Mouse (Mus musculus) hindbrain, postnatal 0 days (tissue): ENCODE results near the gene Cdh13. TPM values are rescaled to one million over a fixed set of nuclear protein-coding genes. Genes with fewer than 3 reads are reported as not detected.

Source experiments
- ATAC-seq: fragments of 200-750 bp; cut with Nextera tagmentation; 2 replicates; pipeline ENCODE4 v1.8.0; 2017; ENCODE audit warnings: mild to moderate bottlenecking, moderate TSS enrichment, moderate library complexity
- DNase-seq: peaks from one replicate; pipeline ENCODE4 v3.0.0-alpha.2; 2015; ENCODE audit warnings: low spot score
- H3K27ac ChIP-seq: fragments of 300-500 bp; sonication (generic); 2 replicates; pipeline ENCODE4 v1.5.1; 2014; ENCODE audit warnings: mild to moderate bottlenecking
- H3K27me3 ChIP-seq: fragments of 300-500 bp; sonication (generic); 2 replicates; pipeline ENCODE4 v1.6.1; 2014; ENCODE audit warnings: low read length, mixed read lengths; ENCODE audit not compliant: insufficient read depth
- H3K36me3 ChIP-seq: fragments of 300-500 bp; sonication (generic); 2 replicates; pipeline ENCODE4 v1.6.1; 2014; ENCODE audit warnings: low read length, mixed read lengths; ENCODE audit not compliant: insufficient read depth
- H3K4me1 ChIP-seq: fragments of 300-500 bp; sonication (generic); 2 replicates; pipeline ENCODE4 v1.6.1; 2014; ENCODE audit warnings: antibody characterized with exemption, low read length, mixed read lengths; ENCODE audit not compliant: insufficient read depth
- H3K4me2 ChIP-seq: fragments of 300-500 bp; sonication (generic); 2 replicates; pipeline ENCODE4 v1.6.1; 2014; ENCODE audit warnings: low read depth, mild to moderate bottlenecking, low read length, moderate library complexity, mixed read lengths
- H3K4me3 ChIP-seq: fragments of 300-500 bp; sonication (generic); 2 replicates; pipeline ENCODE4 v1.5.1; 2014; ENCODE audit warnings: low read length
- H3K9ac ChIP-seq: fragments of 300-500 bp; sonication (generic); replicated peaks from 2 replicates; pipeline ENCODE4 v1.6.1; 2014; ENCODE audit warnings: mild to moderate bottlenecking, low read length, moderate library complexity, mixed read lengths
- H3K9me3 ChIP-seq: fragments of 300-500 bp; sonication (generic); 2 replicates; pipeline ENCODE4 v1.6.1; 2016; ENCODE audit warnings: low read length, mixed read lengths
- CTCF ChIP-seq: IDR thresholded peaks from 2 replicates; pipeline ENCODE4 v1.5.1; 2016; ENCODE audit warnings: antibody characterized with exemption, control low read depth, low read depth
- WGBS: fragments of 180-500 bp; shearing (Covaris S2); extraction: QIAGEN DNeasy Blood & Tissue Kit; methylation state at CpG from one replicate; pipeline ENCODE4 v1.1.7; 2014; 5-methylcytosine and 5-hydroxymethylcytosine counted together
- polyA plus RNA-seq: library from polyadenylated mRNA; unstranded; fragments of >200 nt; fragmentation: Nextera tagmentation; extraction: Ambion mirVana; gene quantifications from 2 replicates; pipeline ENCODE4 v1.2.1, GENCODE M21; 2015
- total RNA-seq: library from RNA; depleted of rRNA; stranded (reverse); fragments of >200 nt; gene quantifications from 2 replicates; pipeline ENCODE4 v1.2.3, GENCODE M21; 2014

Gene Cdh13
- total and polyA plus RNA-seq, 2 experiments from 2014 or later: 137 to 141 TPM

- H3K4me1 ChIP-seq: no peaks in the 10 kb centered on the region
- H3K4me3 ChIP-seq: no peak overlapping the region
- no peak overlapping the region for H3K27ac ChIP-seq
- DNase-seq (no peak), ATAC-seq (no peak)
- H3K4me2 ChIP-seq: no peak overlapping the region
- no peak for TF ChIP-seq CTCF
- no peak overlapping the region for H3K9ac ChIP-seq
- no peaks in the 10 kb centered on the region for H3K27me3 ChIP-seq
- 70% methylated on average over 4 of the region's 4 CpGs for WGBS
- H3K36me3 ChIP-seq: no peaks in the 10 kb centered on the region
- H3K9me3 ChIP-seq: peaks cover 3% of the 10 kb centered on the region; the same call in 1 of the 2 replicates
Measured at GRCm38 (mm10) chr8:119339546-119339945, 1056.0 kb downstream of the Cdh13 start.

GRCm38 (mm10) chr8:119343606-119344005 is 1060.1 kb downstream of the Cdh13 start:
- no peak for TF ChIP-seq CTCF
- Histone ChIP-seq H3K4me2 (peak overlapping the region; percentile 75), H3K27me3 (no peaks in the 10 kb centered on the region), H3K27ac (peak overlapping the region; percentile 72), H3K4me3 (peak overlapping the region; percentile 82), H3K4me1 (peaks cover 5% of the 10 kb centered on the region), H3K9me3 (no peaks in the 10 kb centered on the region), H3K36me3 (peaks cover 15% of the 10 kb centered on the region; the same call in 1 of the 2 replicates), H3K9ac (no peak overlapping the region)
- 93% methylated on average over 3 of the region's 3 CpGs for WGBS
- ATAC-seq: 0 out of 2 replicates have a peak, but pooled peaks have one; percentile 5
- no peak for DNase-seq

- Histone ChIP-seq H3K4me2 (peak within 1 kb of the TSS; percentile 75), H3K27me3 (no peaks in the 10 kb centered on the region), H3K4me1 (peaks cover 5% of the 10 kb centered on the region), H3K9me3 (no peaks in the 10 kb centered on the region), H3K9ac (peak within 1 kb of the TSS; percentile 85), H3K27ac (peak within 1 kb of the TSS; percentile 72), H3K36me3 (peaks cover 22% of the 10 kb centered on the region), H3K4me3 (peak within 1 kb of the TSS; percentile 82)
- TF ChIP-seq CTCF: no peak
- 2% methylated on average over 52 of the region's 52 CpGs for WGBS
- DNase-seq (peak; percentile 98), ATAC-seq (peak; percentile 98)
Measured at GRCm38 (mm10) chr8:119344190-119344856, 1060.8 kb downstream of the Cdh13 start, which contains the start of gene Hsbp1. Hsbp1 (plus strand) TSS chr8:119344488.

- ATAC-seq: no peak
- Histone ChIP-seq H3K9me3 (no peaks in the 10 kb centered on the region), H3K4me3 (peak overlapping the region; percentile 82), H3K36me3 (peaks cover 26% of the 10 kb centered on the region), H3K4me1 (peaks cover 5% of the 10 kb centered on the region), H3K27me3 (no peaks in the 10 kb centered on the region), H3K27ac (peak overlapping the region; percentile 72; the same call in 1 of the 2 replicates), H3K9ac (peak overlapping the region; percentile 85), H3K4me2 (peak overlapping the region; percentile 75)
- DNase-seq: peak; percentile 30
- TF ChIP-seq CTCF: 0 out of 2 replicates have a peak, but pooled peaks have one; percentile 11
- 53% methylated on average over 22 of the region's 22 CpGs for WGBS
Measured at GRCm38 (mm10) chr8:119345029-119345682, 1061.6 kb downstream of the Cdh13 start.

GRCm38 (mm10) chr8:119345683-119346075 is 1062.1 kb downstream of the Cdh13 start:
- 87% methylated on average over 15 of the region's 15 CpGs for WGBS
- DNase-seq: no peak
- H3K4me3 ChIP-seq: peak overlapping the region; percentile 82

GRCm38 (mm10) chr8:119351647-119352046 is 1068.1 kb downstream of the Cdh13 start:
- H3K27ac ChIP-seq: no peak overlapping the region

More at GRCm38 (mm10) chr8:119345683-119346075, 1062.1 kb downstream of the Cdh13 start:
- peak overlapping the region; percentile 75 for H3K4me2 ChIP-seq
- no peak for ATAC-seq
- H3K4me1 ChIP-seq: peaks cover 5% of the 10 kb centered on the region
- no peak overlapping the region for H3K9ac ChIP-seq
- H3K27me3 ChIP-seq: no peaks in the 10 kb centered on the region
- no peak overlapping the region for H3K27ac ChIP-seq
- no peaks in the 10 kb centered on the region for H3K9me3 ChIP-seq
- no peak for TF ChIP-seq CTCF
- peaks cover 26% of the 10 kb centered on the region for H3K36me3 ChIP-seq

More at GRCm38 (mm10) chr8:119351647-119352046, 1068.1 kb downstream of the Cdh13 start:
- TF ChIP-seq CTCF: no peak
- Histone ChIP-seq H3K4me2 (no peak overlapping the region), H3K36me3 (peaks cover 26% of the 10 kb centered on the region), H3K9ac (no peak overlapping the region), H3K9me3 (no peaks in the 10 kb centered on the region), H3K4me1 (no peaks in the 10 kb centered on the region), H3K27me3 (no peaks in the 10 kb centered on the region), H3K4me3 (no peak overlapping the region)
- no peak for DNase-seq
- WGBS: 91% methylated on average over 19 of the region's 19 CpGs
- ATAC-seq: 0 out of 2 replicates have a peak, but pooled peaks have one; percentile 27
